Mouse (Mus musculus): ENCODE measurements around the gene Bub1.

GRCm38 (mm10) chr2:127757171-127757570 lies 74.5 kb downstream of the Bub1 start:
- TF ChIP-seq CTCF (IDR thresholded peaks at IDR 0.05): no peak
- no peak for TF ChIP-seq EP300 (IDR thresholded peaks at IDR 0.05)
